Mouse (Mus musculus) megakaryocyte, embryonic 14.5 days (primary cell): ENCODE data around the gene Gtf2h5. TPM values are rescaled to one million over a fixed set of nuclear protein-coding genes. Genes with fewer than 3 reads are reported as not detected.

Experiments
- H3K27me3 ChIP-seq: replicated peaks from 2 replicates; pipeline ENCODE3; 2012; ENCODE audit warnings: inconsistent platforms
- H3K36me3 ChIP-seq: replicated peaks from 2 replicates; pipeline ENCODE3; 2012; ENCODE audit warnings: low read length, inconsistent platforms, mixed read lengths
- H3K4me1 ChIP-seq: 2 replicates; pipeline ENCODE4 v1.6.1; 2012; ENCODE audit warnings: inconsistent platforms
- H3K4me3 ChIP-seq: replicated peaks from 2 replicates; pipeline ENCODE3; 2012; ENCODE audit warnings: moderate library complexity, mild to moderate bottlenecking, inconsistent platforms
- H3K9me3 ChIP-seq: 2 replicates; pipeline ENCODE4 v1.6.1; 2012; ENCODE audit warnings: inconsistent platforms
- FLI1 ChIP-seq: IDR thresholded peaks from 2 replicates; pipeline ENCODE4 v1.6.1; 2012; ENCODE audit warnings: low read length, inconsistent platforms, mixed read lengths
- GATA1 ChIP-seq: IDR thresholded peaks from 3 replicates; pipeline ENCODE4 v1.6.1; 2012; ENCODE audit warnings: mixed read lengths, low read length, inconsistent platforms, borderline replicate concordance
- polyA plus RNA-seq: library from polyadenylated mRNA; stranded (reverse); fragments of >175 nt; gene quantifications from 2 replicates; pipeline ENCODE4 v1.2.3, GENCODE M21; 2012; ENCODE audit warnings: low replicate concordance; ENCODE audit not compliant: insufficient read depth

Gene Gtf2h5
- polyA plus RNA-seq, 1 experiment = 3.9 TPM

- Histone ChIP-seq H3K36me3 (no peaks in the 10 kb centered on the region), H3K4me1 (peaks cover 29% of the 10 kb centered on the region), H3K4me3 (peak overlapping the region; percentile 94), H3K27me3 (peaks cover 45% of the 10 kb centered on the region), H3K9me3 (peaks cover 4% of the 10 kb centered on the region)
- TF ChIP-seq GATA1 (no peak), FLI1 (no peak)
These were observed 27.5 kb downstream of the Gtf2h5 start for GRCm38 (mm10) chr17:6107015-6107601.

DNA sequence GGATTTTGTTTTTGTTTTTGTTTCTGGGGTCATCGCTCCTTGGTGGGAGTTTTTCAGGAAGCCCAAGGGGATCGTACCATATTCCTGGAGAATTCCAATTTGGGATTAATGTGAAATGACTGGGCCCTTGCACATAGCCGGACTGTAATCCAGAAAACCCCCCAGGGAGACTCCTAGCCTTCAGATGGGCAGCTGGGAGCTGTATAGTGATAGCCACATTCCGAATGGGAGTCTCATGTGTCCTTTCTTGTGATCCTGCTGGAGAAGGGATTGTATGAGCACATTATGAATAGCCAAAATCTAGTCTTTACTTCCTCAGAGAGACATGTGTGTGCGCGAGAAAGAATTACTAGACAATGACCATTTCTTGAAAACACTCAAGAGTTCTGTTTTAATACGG is 28.6 kb downstream of the Gtf2h5 start:
- no peak overlapping the region for H3K4me3 ChIP-seq
- H3K36me3 ChIP-seq = no peaks in the 10 kb centered on the region
- H3K4me1 ChIP-seq = peaks cover 29% of the 10 kb centered on the region
- peaks cover 42% of the 10 kb centered on the region for H3K27me3 ChIP-seq
- H3K9me3 ChIP-seq = no peaks in the 10 kb centered on the region
- TF ChIP-seq GATA1 (no peak), FLI1 (no peak)

GRCm38 (mm10) chr17:6110956-6111355 is 31.4 kb downstream of the Gtf2h5 start:
- Histone ChIP-seq H3K4me3 (no peak overlapping the region), H3K36me3 (no peaks in the 10 kb centered on the region)

GRCm38 (mm10) chr17:6113653-6114052 is 34.1 kb downstream of the Gtf2h5 start:
- Histone ChIP-seq H3K36me3 (no peaks in the 10 kb centered on the region), H3K27me3 (peaks cover 9% of the 10 kb centered on the region), H3K4me3 (no peak overlapping the region), H3K4me1 (no peaks in the 10 kb centered on the region), H3K9me3 (no peaks in the 10 kb centered on the region)
- no peak for TF ChIP-seq FLI1
- no peak for TF ChIP-seq GATA1

More at GRCm38 (mm10) chr17:6110956-6111355, 31.4 kb downstream of the Gtf2h5 start:
- peaks cover 19% of the 10 kb centered on the region for H3K4me1 ChIP-seq
- no peaks in the 10 kb centered on the region for H3K9me3 ChIP-seq
- TF ChIP-seq FLI1 = no peak
- no peak for TF ChIP-seq GATA1
- H3K27me3 ChIP-seq = peaks cover 25% of the 10 kb centered on the region

GRCm38 (mm10) chr17:6115085-6115484 is 35.5 kb downstream of the Gtf2h5 start:
- Histone ChIP-seq H3K27me3 (peaks cover 4% of the 10 kb centered on the region), H3K4me3 (no peak overlapping the region), H3K36me3 (no peaks in the 10 kb centered on the region), H3K4me1 (no peaks in the 10 kb centered on the region), H3K9me3 (no peaks in the 10 kb centered on the region)
- no peak for TF ChIP-seq GATA1
- TF ChIP-seq FLI1 = no peak

GRCm38 (mm10) chr17:6117148-6117725 is 37.7 kb downstream of the Gtf2h5 start:
- Histone ChIP-seq H3K27me3 (peaks cover 4% of the 10 kb centered on the region), H3K9me3 (no peaks in the 10 kb centered on the region), H3K36me3 (peaks cover 3% of the 10 kb centered on the region), H3K4me3 (no peak overlapping the region), H3K4me1 (no peaks in the 10 kb centered on the region)
- TF ChIP-seq FLI1 = no peak

DNA sequence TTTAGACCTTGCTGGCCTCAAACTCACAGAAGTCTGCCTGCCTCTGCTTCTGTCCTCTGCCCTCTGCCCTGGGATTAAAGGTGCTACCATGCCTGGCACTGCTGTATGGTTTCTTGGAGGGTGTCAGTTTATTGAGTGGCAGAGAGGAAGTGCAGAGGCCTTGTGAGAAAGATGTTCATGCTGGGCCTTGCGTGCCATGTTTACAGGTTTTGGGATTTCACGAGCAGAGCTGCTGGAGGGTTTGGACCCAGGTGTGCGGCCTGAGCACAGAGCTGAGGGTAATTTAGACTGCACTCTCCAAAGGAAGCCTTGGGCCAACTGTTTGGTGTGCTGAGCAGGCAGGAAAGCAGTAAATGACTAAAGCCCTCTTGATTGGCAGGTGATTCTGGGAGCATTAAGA is 38.3 kb downstream of the Gtf2h5 start:
- Histone ChIP-seq H3K36me3 (peaks cover 9% of the 10 kb centered on the region), H3K9me3 (no peaks in the 10 kb centered on the region), H3K4me1 (no peaks in the 10 kb centered on the region), H3K4me3 (no peak overlapping the region), H3K27me3 (peaks cover 4% of the 10 kb centered on the region)
- TF ChIP-seq GATA1 = no peak
- no peak for TF ChIP-seq FLI1

DNA sequence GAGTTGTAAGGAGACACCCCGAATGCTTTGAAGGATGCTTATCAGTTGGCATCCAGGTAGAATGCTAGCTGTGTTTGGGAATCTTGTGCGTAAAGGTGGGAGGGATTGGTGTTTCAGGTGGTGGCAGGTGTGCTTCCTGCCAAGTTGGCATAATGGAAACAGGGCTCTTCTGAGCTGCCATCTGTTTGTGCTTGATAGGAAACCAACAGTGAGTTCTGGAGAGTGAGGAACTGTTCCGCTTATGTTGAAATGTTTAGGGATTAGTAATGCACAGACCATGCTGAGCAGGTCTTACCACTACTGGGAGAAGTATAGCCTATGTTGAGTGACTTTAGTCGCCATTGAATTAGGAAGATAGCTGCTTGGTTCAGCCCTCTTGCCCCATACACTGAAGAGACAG is 39.3 kb downstream of the Gtf2h5 start:
- Histone ChIP-seq H3K9me3 (no peaks in the 10 kb centered on the region), H3K4me1 (no peaks in the 10 kb centered on the region), H3K36me3 (peaks cover 9% of the 10 kb centered on the region), H3K27me3 (peaks cover 2% of the 10 kb centered on the region), H3K4me3 (no peak overlapping the region)
- TF ChIP-seq GATA1 (no peak), FLI1 (no peak)

DNA sequence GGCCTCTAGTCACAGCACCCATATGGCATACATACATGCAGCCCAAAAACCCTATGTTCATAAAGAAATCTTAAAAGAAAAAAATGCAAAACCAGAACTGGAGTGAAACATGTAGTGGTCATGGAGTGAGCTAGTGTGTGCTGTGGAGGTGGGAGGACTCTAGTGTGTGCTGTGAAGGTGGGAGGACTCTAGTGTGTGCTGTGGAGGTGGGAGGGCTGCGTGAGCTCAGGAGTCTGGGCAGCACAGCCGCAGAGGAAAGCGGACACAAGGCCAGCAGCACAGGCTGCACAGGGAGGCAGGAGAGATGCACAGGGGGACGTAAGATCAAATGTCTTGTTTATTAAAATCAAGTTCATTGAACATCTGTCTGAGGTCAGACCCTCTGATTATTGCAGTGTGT is 44.2 kb downstream of the Gtf2h5 start:
- peaks cover 9% of the 10 kb centered on the region for H3K36me3 ChIP-seq
- H3K4me1 ChIP-seq = no peaks in the 10 kb centered on the region
- peaks cover 3% of the 10 kb centered on the region for H3K27me3 ChIP-seq
- H3K9me3 ChIP-seq = no peaks in the 10 kb centered on the region
- no peak overlapping the region for H3K4me3 ChIP-seq
- TF ChIP-seq GATA1 = no peak
- no peak for TF ChIP-seq FLI1

DNA sequence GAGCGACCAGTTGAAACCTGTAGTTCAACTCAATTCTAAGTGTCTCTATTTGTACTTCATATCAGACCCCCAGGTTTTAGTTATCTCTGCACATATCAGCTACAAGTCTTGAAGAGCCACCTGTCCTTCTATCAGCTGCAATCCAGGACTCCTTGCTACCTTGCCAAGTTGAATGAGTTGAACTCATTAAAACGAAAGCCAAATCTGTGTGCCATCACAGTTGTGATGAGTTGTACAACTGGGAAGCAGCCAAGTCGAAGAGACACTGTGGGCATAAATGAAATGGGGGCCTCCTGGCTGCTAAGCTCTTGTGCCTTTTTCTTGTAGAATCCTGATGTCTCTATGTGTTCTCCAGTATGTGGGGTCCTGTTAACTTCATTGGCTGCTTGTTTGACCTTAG is 45.9 kb downstream of the Gtf2h5 start:
- no peaks in the 10 kb centered on the region for H3K4me1 ChIP-seq
- H3K4me3 ChIP-seq = no peak overlapping the region
- no peaks in the 10 kb centered on the region for H3K9me3 ChIP-seq
- peaks cover 9% of the 10 kb centered on the region for H3K36me3 ChIP-seq
- TF ChIP-seq GATA1 = no peak
- H3K27me3 ChIP-seq = peaks cover 3% of the 10 kb centered on the region
